Mouse (Mus musculus) cerebellum, postnatal 14 days (tissue): ENCODE results near the gene Zfp865.

Source experiments
- DNase-seq, 2 experiments: peaks; one replicate each; pipeline ENCODE4 v3.0.0; 2021; ENCODE audit warnings: mixed read lengths in 2 of 2

Gene Zfp865

GRCm38 (mm10) chr7:5083325-5084105 is 63.3 kb downstream of the Zfp865 start:
- DNase-seq = no peak

GRCm38 (mm10) chr7:5085512-5085911 is 65.3 kb downstream of the Zfp865 start:
- no peak for DNase-seq
